Mouse (Mus musculus) stomach, postnatal 0 days (tissue): ENCODE measurements around the gene Mettl5.

Experiments used
- CTCF ChIP-seq: IDR thresholded peaks from 2 replicates; pipeline ENCODE4 v1.5.1; 2016; ENCODE audit warnings: antibody characterized with exemption, low read depth, mild to moderate bottlenecking, moderate library complexity
- EP300 ChIP-seq: optimal IDR thresholded peaks from 2 replicates; pipeline ENCODE3; 2016; ENCODE audit warnings: antibody characterized with exemption

DNA sequence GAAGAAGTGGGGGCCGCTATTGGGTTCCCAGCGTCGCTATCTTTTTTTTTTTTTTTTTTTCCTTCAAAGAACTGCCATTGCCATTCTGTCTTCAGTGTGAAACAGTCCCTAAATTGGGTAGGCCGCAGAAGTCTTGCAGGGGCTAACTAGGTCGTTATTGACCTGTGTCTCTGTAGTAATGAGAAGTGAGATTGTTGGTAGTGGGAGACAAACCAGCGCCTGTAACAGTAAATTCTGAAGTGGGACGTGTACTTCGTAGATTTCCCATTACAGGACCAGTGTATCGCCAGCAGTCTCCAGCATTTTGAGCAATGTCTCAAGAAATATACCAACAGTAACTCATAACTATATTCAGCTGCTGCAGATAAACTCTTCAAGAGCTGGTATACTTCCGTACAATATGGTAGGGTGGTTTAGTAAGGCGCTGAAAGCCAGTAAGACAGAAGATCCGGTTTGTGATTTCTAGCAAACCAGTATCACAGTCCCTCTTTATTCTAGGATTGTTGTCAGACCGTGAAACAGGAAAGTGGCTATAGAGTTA is 23.2 kb downstream of the Mettl5 start:
- no peak for TF ChIP-seq CTCF
- no peak for TF ChIP-seq EP300
